Mouse (Mus musculus) bone marrow, adult 2 months (tissue): ENCODE results near the gene Man1c1.

ENCODE experiments used
- CTCF ChIP-seq: fragments of 200-500 bp; IDR thresholded peaks from 2 replicates; pipeline ENCODE4 v1.5.1; 2011; ENCODE audit warnings: low read length, control low read depth; ENCODE audit not compliant: control insufficient read depth, insufficient read depth
- POLR2A ChIP-seq: fragments of 200-500 bp; IDR thresholded peaks from 2 replicates; pipeline ENCODE4 v1.6.1; 2011; ENCODE audit warnings: low read depth, mild to moderate bottlenecking, control low read depth, low read length, borderline replicate concordance; ENCODE audit not compliant: control insufficient read depth

- TF ChIP-seq CTCF (no peak), POLR2A (no peak)
Observed at GRCm38 (mm10) chr4:134577281-134577680, 126.8 kb downstream of the Man1c1 start.
